Mouse (Mus musculus): Measurements from ENCODE around the gene Thbs4. TPM values are rescaled to one million over a fixed set of nuclear protein-coding genes. Genes with fewer than 3 reads are reported as not detected.

Gene Thbs4
- polyA plus RNA-seq, 1 experiment from 2014 or later = 0.87 TPM

DNA sequence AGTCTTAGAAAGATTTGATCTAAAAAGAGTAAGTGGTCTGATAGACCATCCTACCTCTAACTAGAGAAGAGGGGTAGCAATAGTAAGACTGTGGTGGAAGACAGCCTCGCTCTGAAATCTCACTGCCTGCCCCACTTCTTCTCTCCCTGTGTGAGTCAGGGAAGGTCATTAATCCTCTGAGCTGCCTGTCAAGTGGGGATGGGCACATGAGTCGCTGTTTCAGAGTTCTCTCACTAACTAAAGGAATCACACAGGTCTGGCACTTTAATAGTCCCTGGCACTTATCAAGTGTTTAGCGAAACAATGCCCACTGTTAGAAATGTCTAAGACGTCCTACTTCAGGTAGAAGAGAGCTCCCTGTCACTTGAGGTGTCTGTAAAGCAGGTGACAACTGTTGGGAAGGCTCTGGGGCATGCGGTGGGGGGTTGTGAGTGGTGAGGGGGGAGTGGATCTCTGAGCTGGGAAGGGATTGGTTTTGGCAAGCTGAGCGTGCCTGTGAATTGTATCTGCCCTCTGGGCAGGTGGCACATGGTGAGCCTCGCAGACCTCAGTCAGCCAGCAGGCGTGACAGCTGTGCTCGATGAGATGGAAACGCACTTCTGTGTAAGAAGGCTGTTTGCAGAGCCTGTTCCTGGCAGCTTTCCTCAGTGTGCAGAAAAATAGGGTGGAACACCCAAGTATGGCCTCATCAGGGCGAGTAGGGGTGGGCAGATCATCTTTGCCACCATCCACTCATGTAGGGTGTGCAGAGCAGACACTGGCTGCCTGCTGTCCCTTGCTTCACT is 57.9 kb downstream of the Thbs4 start:
- H3K27me3 ChIP-seq (ENCODE audit: control insufficient read depth, insufficient read depth, low read length) = no peaks in the 10 kb centered on the region
- H3K36me3 ChIP-seq (ENCODE audit: control insufficient read depth, insufficient read depth, low read length) = no peaks in the 10 kb centered on the region
- no peak overlapping the region for H3K4me2 ChIP-seq (replicated peaks; ENCODE audit: low read depth, low read length)
- WGBS = 47% methylated on average over 11 of the region's 11 CpGs
- no peak overlapping the region for H3K27ac ChIP-seq (ENCODE audit: low read depth, low read length)
- 0 out of 2 replicates have a peak, but pooled peaks have one; percentile 20 for ATAC-seq (ENCODE audit: low FRiP score, low TSS enrichment)
- no peaks in the 10 kb centered on the region; the same call in 1 of the 2 replicates for H3K4me1 ChIP-seq (ENCODE audit: control insufficient read depth, insufficient read depth, low read length)
- no peaks in the 10 kb centered on the region for H3K9me3 ChIP-seq (ENCODE audit: control insufficient read depth, low read length)
- H3K4me3 ChIP-seq (ENCODE audit: low read length) = no peak overlapping the region
- H3K9ac ChIP-seq (ENCODE audit: low read depth, low read length) = no peak overlapping the region

DNA sequence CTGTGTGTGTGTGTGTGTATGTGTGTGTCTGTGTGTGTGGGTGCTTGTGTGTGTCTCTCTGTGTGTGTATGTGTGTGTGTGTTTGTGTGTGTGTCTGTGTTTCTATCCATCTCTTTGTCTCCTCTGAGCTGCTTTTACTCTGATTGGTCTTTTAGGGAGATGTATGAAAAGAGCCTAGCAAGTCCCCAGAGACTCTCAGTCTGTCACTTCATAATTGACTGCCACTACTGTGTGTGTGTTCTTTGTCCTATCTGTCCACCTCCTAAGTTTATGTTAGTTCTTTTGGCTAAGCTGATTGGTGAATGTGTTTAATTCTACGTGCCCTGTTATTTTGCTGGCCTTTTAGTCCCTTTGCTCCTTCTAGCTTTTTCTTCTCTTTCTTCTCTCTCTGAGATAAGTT is 58.9 kb downstream of the Thbs4 start:
- no peak for ATAC-seq (ENCODE audit: low FRiP score, low TSS enrichment)
- Histone ChIP-seq H3K4me3 (ENCODE audit: low read length) (no peak overlapping the region), H3K27me3 (ENCODE audit: control insufficient read depth, insufficient read depth, low read length) (no peaks in the 10 kb centered on the region), H3K9me3 (ENCODE audit: control insufficient read depth, low read length) (no peaks in the 10 kb centered on the region), H3K4me2 (replicated peaks; ENCODE audit: low read depth, low read length) (no peak overlapping the region), H3K9ac (ENCODE audit: low read depth, low read length) (no peak overlapping the region), H3K36me3 (ENCODE audit: control insufficient read depth, insufficient read depth, low read length) (no peaks in the 10 kb centered on the region), H3K4me1 (ENCODE audit: control insufficient read depth, insufficient read depth, low read length) (no peaks in the 10 kb centered on the region; the same call in 1 of the 2 replicates), H3K27ac (ENCODE audit: low read depth, low read length) (no peak overlapping the region)
- WGBS = 74% methylated on average over 1 of the region's 1 CpGs

DNA sequence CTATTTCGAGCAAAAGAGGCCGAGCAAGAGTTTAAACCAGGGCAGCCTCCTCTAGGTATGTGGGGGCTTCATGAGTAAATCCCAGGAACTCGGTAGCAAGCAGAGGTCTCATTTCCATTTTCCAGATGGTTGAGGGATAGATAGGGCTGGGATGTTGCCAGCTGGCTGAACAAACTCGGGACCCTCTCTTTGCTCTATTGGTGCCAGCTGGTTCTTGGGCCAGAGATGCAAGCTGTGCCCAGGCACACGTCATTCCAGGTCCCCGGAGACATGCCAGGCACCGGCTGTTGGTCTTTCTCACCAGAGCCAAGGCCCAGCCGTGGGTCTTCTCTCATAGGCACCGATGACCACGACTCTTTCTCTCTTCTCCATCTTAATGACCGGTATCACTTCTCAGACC is 60.9 kb downstream of the Thbs4 start:
- WGBS = 87% methylated on average over 11 of the region's 11 CpGs
- H3K27me3 ChIP-seq (ENCODE audit: control insufficient read depth, insufficient read depth, low read length) = no peaks in the 10 kb centered on the region
- no peaks in the 10 kb centered on the region for H3K36me3 ChIP-seq (ENCODE audit: control insufficient read depth, insufficient read depth, low read length)
- H3K9ac ChIP-seq (ENCODE audit: low read depth, low read length) = no peak overlapping the region
- H3K4me3 ChIP-seq (ENCODE audit: low read length) = no peak overlapping the region
- no peaks in the 10 kb centered on the region for H3K9me3 ChIP-seq (ENCODE audit: control insufficient read depth, low read length)
- H3K4me2 ChIP-seq (replicated peaks; ENCODE audit: low read depth, low read length) = no peak overlapping the region
- no peaks in the 10 kb centered on the region; the same call in 1 of the 2 replicates for H3K4me1 ChIP-seq (ENCODE audit: control insufficient read depth, insufficient read depth, low read length)
- ATAC-seq (ENCODE audit: low FRiP score, low TSS enrichment) = no peak
- H3K27ac ChIP-seq (ENCODE audit: low read depth, low read length) = no peak overlapping the region

DNA sequence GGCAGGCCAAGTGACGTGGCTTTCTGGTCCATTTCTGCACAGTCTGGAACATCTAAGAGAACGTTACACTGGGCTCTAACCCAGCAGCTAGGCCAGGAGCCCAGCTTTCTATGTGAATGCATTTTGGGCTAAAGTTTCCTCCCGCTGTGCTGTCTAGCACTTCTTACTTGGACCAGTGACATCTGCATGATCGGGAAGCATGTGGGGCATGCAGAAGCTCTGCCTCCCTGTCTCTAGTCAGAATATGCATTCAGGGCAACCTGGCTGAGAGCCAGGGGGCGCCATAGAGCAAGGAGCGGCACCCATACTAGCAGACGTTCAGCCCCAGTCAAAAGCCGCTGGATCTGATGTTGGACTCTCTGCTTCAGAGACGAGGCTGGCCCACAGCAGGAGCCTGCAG is 61.4 kb downstream of the Thbs4 start:
- H3K4me2 ChIP-seq (replicated peaks; ENCODE audit: low read depth, low read length) = no peak overlapping the region
- no peaks in the 10 kb centered on the region; the same call in 1 of the 2 replicates for H3K4me1 ChIP-seq (ENCODE audit: control insufficient read depth, insufficient read depth, low read length)
- no peak overlapping the region for H3K9ac ChIP-seq (ENCODE audit: low read depth, low read length)
- no peaks in the 10 kb centered on the region for H3K36me3 ChIP-seq (ENCODE audit: control insufficient read depth, insufficient read depth, low read length)
- no peak overlapping the region for H3K27ac ChIP-seq (ENCODE audit: low read depth, low read length)
- ATAC-seq (ENCODE audit: low FRiP score, low TSS enrichment) = peak; percentile 41; the same call in 1 of the 2 replicates
- WGBS = 42% methylated on average over 9 of the region's 9 CpGs
- H3K4me3 ChIP-seq (ENCODE audit: low read length) = no peak overlapping the region
- H3K9me3 ChIP-seq (ENCODE audit: control insufficient read depth, low read length) = no peaks in the 10 kb centered on the region
- no peaks in the 10 kb centered on the region for H3K27me3 ChIP-seq (ENCODE audit: control insufficient read depth, insufficient read depth, low read length)

DNA sequence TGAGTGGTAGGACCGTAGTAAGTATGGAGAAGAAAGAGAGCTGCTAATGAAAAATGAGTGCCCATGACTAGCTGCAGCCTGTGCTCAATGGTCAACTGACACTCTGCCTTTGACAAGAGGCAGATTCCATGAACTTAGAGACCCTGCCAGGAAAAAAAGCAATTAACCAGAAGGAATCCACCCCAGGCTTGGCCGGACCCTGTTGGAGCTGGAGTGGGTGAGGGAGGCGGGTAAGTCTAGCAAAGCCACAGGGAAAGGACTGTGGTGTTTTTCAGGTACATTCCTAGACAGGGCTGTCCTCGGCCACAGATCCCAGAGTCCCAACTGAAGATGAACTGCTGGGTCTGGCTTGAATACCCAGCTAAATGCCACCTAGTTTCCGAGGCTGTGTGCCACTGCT is 61.8 kb downstream of the Thbs4 start:
- H3K36me3 ChIP-seq (ENCODE audit: control insufficient read depth, insufficient read depth, low read length) = no peaks in the 10 kb centered on the region
- no peak for ATAC-seq (ENCODE audit: low FRiP score, low TSS enrichment)

DNA sequence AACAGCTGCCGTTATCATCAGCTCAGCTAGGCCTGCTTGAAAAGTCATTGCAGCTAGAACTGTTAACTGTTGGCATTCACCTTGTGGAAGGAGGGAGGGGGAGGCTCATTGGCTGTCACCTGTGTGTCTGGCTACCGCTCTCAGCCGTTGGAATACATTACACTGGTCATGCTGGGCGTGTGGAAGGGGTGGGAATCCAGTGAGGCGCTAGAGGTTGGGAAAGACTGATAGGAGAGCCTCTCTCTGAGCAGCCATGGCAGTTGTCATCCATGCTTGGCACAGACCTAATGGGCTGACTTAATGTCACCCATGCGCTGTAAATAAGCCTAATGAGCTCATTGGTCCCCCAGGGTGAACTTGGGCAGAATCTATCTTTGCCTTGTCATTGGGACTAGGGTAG is 62.8 kb downstream of the Thbs4 start:
- no peaks in the 10 kb centered on the region for H3K9me3 ChIP-seq (ENCODE audit: control insufficient read depth, low read length)
- H3K27me3 ChIP-seq (ENCODE audit: control insufficient read depth, insufficient read depth, low read length) = no peaks in the 10 kb centered on the region
- no peaks in the 10 kb centered on the region for H3K36me3 ChIP-seq (ENCODE audit: control insufficient read depth, insufficient read depth, low read length)
- ATAC-seq (ENCODE audit: low FRiP score, low TSS enrichment) = no peak
- no peak overlapping the region for H3K4me2 ChIP-seq (replicated peaks; ENCODE audit: low read depth, low read length)
- H3K4me1 ChIP-seq (ENCODE audit: control insufficient read depth, insufficient read depth, low read length) = no peaks in the 10 kb centered on the region; the same call in 1 of the 2 replicates
- 80% methylated on average over 6 of the region's 6 CpGs for WGBS
- H3K4me3 ChIP-seq (ENCODE audit: low read length) = no peak overlapping the region
- H3K27ac ChIP-seq (ENCODE audit: low read depth, low read length) = no peak overlapping the region
- no peak overlapping the region for H3K9ac ChIP-seq (ENCODE audit: low read depth, low read length)

More for the DNA sequence above, 61.8 kb downstream of the Thbs4 start:
- Histone ChIP-seq H3K9me3 (ENCODE audit: control insufficient read depth, low read length) (no peaks in the 10 kb centered on the region), H3K4me2 (replicated peaks; ENCODE audit: low read depth, low read length) (no peak overlapping the region), H3K4me3 (ENCODE audit: low read length) (no peak overlapping the region), H3K9ac (ENCODE audit: low read depth, low read length) (no peak overlapping the region), H3K27me3 (ENCODE audit: control insufficient read depth, insufficient read depth, low read length) (no peaks in the 10 kb centered on the region), H3K27ac (ENCODE audit: low read depth, low read length) (no peak overlapping the region), H3K4me1 (ENCODE audit: control insufficient read depth, insufficient read depth, low read length) (no peaks in the 10 kb centered on the region; the same call in 1 of the 2 replicates)
- WGBS = 77% methylated on average over 5 of the region's 5 CpGs

DNA sequence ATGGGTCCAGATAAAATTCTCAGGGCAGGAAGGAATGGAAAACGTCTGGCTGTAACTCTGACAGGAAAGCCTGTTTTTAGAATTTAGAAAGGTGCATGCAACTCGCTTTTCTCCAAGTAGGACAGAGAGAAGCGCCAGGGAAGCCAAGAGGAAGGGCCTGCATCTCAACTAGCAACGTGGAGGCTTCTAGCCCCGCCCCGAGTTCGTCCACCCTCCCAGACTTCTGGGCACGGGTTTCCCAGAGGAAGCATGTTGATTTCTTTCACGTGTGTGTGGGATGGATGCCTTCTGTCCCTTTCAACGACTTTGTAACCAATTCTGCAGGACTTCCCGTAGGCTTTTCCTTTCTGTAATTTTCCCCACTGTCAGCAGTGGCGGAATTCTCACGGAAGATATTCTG is 64.8 kb downstream of the Thbs4 start:
- no peaks in the 10 kb centered on the region for H3K36me3 ChIP-seq (ENCODE audit: control insufficient read depth, insufficient read depth, low read length)
- WGBS = 55% methylated on average over 13 of the region's 13 CpGs
- H3K4me3 ChIP-seq (ENCODE audit: low read length) = no peak overlapping the region
- H3K4me1 ChIP-seq (ENCODE audit: control insufficient read depth, insufficient read depth, low read length) = no peaks in the 10 kb centered on the region
- no peaks in the 10 kb centered on the region for H3K27me3 ChIP-seq (ENCODE audit: control insufficient read depth, insufficient read depth, low read length)
- H3K4me2 ChIP-seq (replicated peaks; ENCODE audit: low read depth, low read length) = no peak overlapping the region
- no peaks in the 10 kb centered on the region for H3K9me3 ChIP-seq (ENCODE audit: control insufficient read depth, low read length)
- H3K27ac ChIP-seq (ENCODE audit: low read depth, low read length) = no peak overlapping the region
- no peak overlapping the region for H3K9ac ChIP-seq (ENCODE audit: low read depth, low read length)
- ATAC-seq (ENCODE audit: low FRiP score, low TSS enrichment) = no peak

DNA sequence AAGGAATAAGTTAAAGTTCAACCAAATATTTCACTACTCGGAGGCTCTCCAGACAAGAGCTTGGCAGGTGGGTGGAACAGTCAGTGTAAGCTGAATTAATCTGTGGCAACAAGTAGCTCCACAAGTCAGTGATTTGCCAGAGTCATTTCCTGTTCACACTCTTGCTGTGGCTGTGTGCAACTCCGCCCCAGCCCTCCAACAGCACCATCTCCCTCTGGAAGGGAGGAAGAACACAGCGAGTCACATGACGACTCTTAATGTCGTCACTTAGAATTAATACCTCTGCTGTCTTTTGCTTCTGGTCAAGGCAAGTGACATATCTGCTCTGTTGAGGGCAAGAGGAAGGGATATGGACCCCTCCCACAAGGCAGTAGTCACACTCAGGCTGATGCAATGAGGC is 72.2 kb downstream of the Thbs4 start:
- Histone ChIP-seq H3K9ac (ENCODE audit: low read depth, low read length) (no peak overlapping the region), H3K36me3 (ENCODE audit: control insufficient read depth, insufficient read depth, low read length) (no peaks in the 10 kb centered on the region), H3K27me3 (ENCODE audit: control insufficient read depth, insufficient read depth, low read length) (no peaks in the 10 kb centered on the region), H3K4me3 (ENCODE audit: low read length) (no peak overlapping the region), H3K27ac (ENCODE audit: low read depth, low read length) (no peak overlapping the region), H3K9me3 (ENCODE audit: control insufficient read depth, low read length) (no peaks in the 10 kb centered on the region), H3K4me1 (ENCODE audit: control insufficient read depth, insufficient read depth, low read length) (no peaks in the 10 kb centered on the region), H3K4me2 (replicated peaks; ENCODE audit: low read depth, low read length) (no peak overlapping the region)
- WGBS = 60% methylated on average over 5 of the region's 5 CpGs
- no peak for ATAC-seq (ENCODE audit: low FRiP score, low TSS enrichment)

DNA sequence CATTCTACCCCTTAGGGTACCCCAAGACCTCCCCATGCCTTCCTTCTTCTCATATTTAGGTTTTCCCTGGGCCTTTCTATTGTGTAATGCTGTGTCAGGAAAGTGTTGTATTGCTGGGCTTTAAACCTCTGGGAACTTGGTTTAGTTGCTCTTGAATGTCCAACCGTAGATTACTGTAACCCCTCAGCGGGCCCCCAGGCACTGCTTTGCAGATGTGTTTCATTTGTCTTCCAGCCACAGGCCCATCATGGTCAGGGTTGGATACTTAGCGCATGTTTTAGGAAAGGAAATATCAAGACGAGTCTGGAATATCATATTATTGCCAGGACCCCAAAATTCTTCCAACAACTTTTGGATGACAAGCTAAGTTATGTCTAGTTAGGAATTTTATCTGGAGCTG is 73.6 kb downstream of the Thbs4 start:
- Histone ChIP-seq H3K4me1 (ENCODE audit: control insufficient read depth, insufficient read depth, low read length) (no peaks in the 10 kb centered on the region), H3K36me3 (ENCODE audit: control insufficient read depth, insufficient read depth, low read length) (no peaks in the 10 kb centered on the region), H3K27me3 (ENCODE audit: control insufficient read depth, insufficient read depth, low read length) (no peaks in the 10 kb centered on the region), H3K27ac (ENCODE audit: low read depth, low read length) (no peak overlapping the region), H3K4me3 (ENCODE audit: low read length) (no peak overlapping the region), H3K9ac (ENCODE audit: low read depth, low read length) (no peak overlapping the region), H3K4me2 (replicated peaks; ENCODE audit: low read depth, low read length) (no peak overlapping the region), H3K9me3 (ENCODE audit: control insufficient read depth, low read length) (no peaks in the 10 kb centered on the region)
- no peak for ATAC-seq (ENCODE audit: low FRiP score, low TSS enrichment)
- whole genome bisulfite sequencing = 86% methylated on average over 4 of the region's 4 CpGs

All from kidney, embryonic 14.5 days (tissue).